Mouse (Mus musculus): Measurements from ENCODE around the gene Flrt1. TPM values are rescaled to one million over a fixed set of nuclear protein-coding genes. Genes with fewer than 3 reads are reported as not detected.

The Flrt1 gene
- polyA plus RNA-seq, 1 experiment from 2014 or later: 7.1 TPM

- 37% methylated on average over 3 of the region's 3 CpGs for WGBS
- no peaks in the 10 kb centered on the region for H3K36me3 ChIP-seq
- no peak for ATAC-seq (ENCODE audit: low FRiP score)
- no peaks in the 10 kb centered on the region for H3K9me3 ChIP-seq
- H3K9ac ChIP-seq: no peak overlapping the region
- no peak overlapping the region for H3K4me2 ChIP-seq
- H3K27ac ChIP-seq: no peak overlapping the region; the same call in 1 of the 2 replicates
- peaks cover 85% of the 10 kb centered on the region for H3K4me1 ChIP-seq (replicated peaks)
- H3K4me3 ChIP-seq: no peak overlapping the region
- H3K27me3 ChIP-seq: peaks cover 44% of the 10 kb centered on the region
Observed at GRCm38 (mm10) chr19:7112628-7113027, 7.1 kb upstream of the Flrt1 start.

- no peaks in the 10 kb centered on the region for H3K9me3 ChIP-seq
- H3K9ac ChIP-seq: no peak overlapping the region
- no peak overlapping the region for H3K4me3 ChIP-seq
- H3K4me2 ChIP-seq: no peak overlapping the region
- ATAC-seq (ENCODE audit: low FRiP score): no peak
- H3K4me1 ChIP-seq (replicated peaks): peaks cover 79% of the 10 kb centered on the region
- no peaks in the 10 kb centered on the region for H3K36me3 ChIP-seq
- 82% methylated on average over 4 of the region's 4 CpGs for WGBS
- no peak overlapping the region for H3K27ac ChIP-seq
- H3K27me3 ChIP-seq: peaks cover 53% of the 10 kb centered on the region
Observed at GRCm38 (mm10) chr19:7111710-7112109, 6.2 kb upstream of the Flrt1 start.

GRCm38 (mm10) chr19:7111309-7111708, 5.8 kb upstream of the Flrt1 start:
- H3K4me3 ChIP-seq: no peak overlapping the region
- 86% methylated on average over 6 of the region's 6 CpGs for WGBS
- H3K4me2 ChIP-seq: no peak overlapping the region
- H3K36me3 ChIP-seq: no peaks in the 10 kb centered on the region
- no peak for ATAC-seq (ENCODE audit: low FRiP score)
- no peak overlapping the region for H3K27ac ChIP-seq
- no peak overlapping the region for H3K9ac ChIP-seq
- H3K9me3 ChIP-seq: no peaks in the 10 kb centered on the region
- peaks cover 75% of the 10 kb centered on the region for H3K4me1 ChIP-seq (replicated peaks)
- peaks cover 55% of the 10 kb centered on the region for H3K27me3 ChIP-seq

- ATAC-seq (ENCODE audit: low FRiP score): no peak
- Histone ChIP-seq H3K4me1 (replicated peaks) (peaks cover 75% of the 10 kb centered on the region), H3K9ac (no peak overlapping the region)
Observed at GRCm38 (mm10) chr19:7110875-7111274, 5.3 kb upstream of the Flrt1 start.

GRCm38 (mm10) chr19:7110097-7110496, 4.6 kb upstream of the Flrt1 start:
- Histone ChIP-seq H3K9me3 (no peaks in the 10 kb centered on the region), H3K27ac (0 out of 2 replicates have a peak overlapping the region, but pooled peaks have one; percentile 12), H3K4me1 (replicated peaks) (peaks cover 75% of the 10 kb centered on the region), H3K36me3 (no peaks in the 10 kb centered on the region), H3K4me2 (no peak overlapping the region), H3K9ac (no peak overlapping the region; the same call in 1 of the 2 replicates), H3K27me3 (peaks cover 60% of the 10 kb centered on the region), H3K4me3 (no peak overlapping the region)
- 12% methylated on average over 5 of the region's 5 CpGs for WGBS
- ATAC-seq (ENCODE audit: low FRiP score): no peak

More at GRCm38 (mm10) chr19:7110875-7111274, 5.3 kb upstream of the Flrt1 start:
- Histone ChIP-seq H3K4me3 (no peak overlapping the region), H3K36me3 (no peaks in the 10 kb centered on the region), H3K9me3 (no peaks in the 10 kb centered on the region), H3K27me3 (peaks cover 58% of the 10 kb centered on the region), H3K27ac (0 out of 2 replicates have a peak overlapping the region, but pooled peaks have one; percentile 12), H3K4me2 (no peak overlapping the region)
- WGBS: 40% methylated on average over 6 of the region's 6 CpGs

GRCm38 (mm10) chr19:7108114-7108905, 2.8 kb upstream of the Flrt1 start:
- 62% methylated on average over 6 of the region's 6 CpGs for WGBS
- H3K27ac ChIP-seq: no peak overlapping the region
- H3K4me1 ChIP-seq (replicated peaks): peaks cover 75% of the 10 kb centered on the region
- ATAC-seq (ENCODE audit: low FRiP score): no peak
- no peak overlapping the region for H3K9ac ChIP-seq
- no peak overlapping the region for H3K4me2 ChIP-seq
- no peaks in the 10 kb centered on the region for H3K9me3 ChIP-seq
- H3K36me3 ChIP-seq: no peaks in the 10 kb centered on the region
- H3K4me3 ChIP-seq: no peak overlapping the region
- H3K27me3 ChIP-seq: peaks cover 55% of the 10 kb centered on the region

- no peaks in the 10 kb centered on the region for H3K9me3 ChIP-seq
- no peak for ATAC-seq (ENCODE audit: low FRiP score)
- H3K27ac ChIP-seq: no peak overlapping the region
- 80% methylated on average over 4 of the region's 4 CpGs for WGBS
- no peak overlapping the region for H3K9ac ChIP-seq
- H3K27me3 ChIP-seq: peaks cover 52% of the 10 kb centered on the region
- H3K4me3 ChIP-seq: no peak overlapping the region
- no peaks in the 10 kb centered on the region for H3K36me3 ChIP-seq
- no peak overlapping the region for H3K4me2 ChIP-seq
- peaks cover 76% of the 10 kb centered on the region for H3K4me1 ChIP-seq (replicated peaks)
Observed at GRCm38 (mm10) chr19:7107174-7107573, 1.6 kb upstream of the Flrt1 start.

- H3K27me3 ChIP-seq: peaks cover 51% of the 10 kb centered on the region
- no peaks in the 10 kb centered on the region for H3K36me3 ChIP-seq
- H3K4me2 ChIP-seq: no peak overlapping the region
- ATAC-seq (ENCODE audit: low FRiP score): no peak
- WGBS: 95% methylated on average over 2 of the region's 2 CpGs
- H3K4me3 ChIP-seq: no peak overlapping the region
- no peak overlapping the region for H3K9ac ChIP-seq
- no peaks in the 10 kb centered on the region for H3K9me3 ChIP-seq
- H3K4me1 ChIP-seq (replicated peaks): peaks cover 82% of the 10 kb centered on the region
- H3K27ac ChIP-seq: no peak overlapping the region
Observed at GRCm38 (mm10) chr19:7106566-7106965, 1.0 kb upstream of the Flrt1 start.

- Histone ChIP-seq H3K9ac (peak overlapping the region; percentile 30; the same call in 1 of the 2 replicates), H3K27me3 (peaks cover 52% of the 10 kb centered on the region), H3K4me1 (replicated peaks) (peaks cover 72% of the 10 kb centered on the region), H3K4me2 (peak overlapping the region; percentile 30), H3K9me3 (no peaks in the 10 kb centered on the region), H3K36me3 (no peaks in the 10 kb centered on the region), H3K4me3 (no peak overlapping the region), H3K27ac (peak overlapping the region; percentile 75)
- ATAC-seq (ENCODE audit: low FRiP score): peak; percentile 60
- WGBS: 6% methylated on average over 19 of the region's 19 CpGs
Observed at GRCm38 (mm10) chr19:7103993-7104401, 1.5 kb downstream of the Flrt1 start.

- H3K9ac ChIP-seq: peak overlapping the region; percentile 30; the same call in 1 of the 2 replicates
- peaks cover 57% of the 10 kb centered on the region for H3K27me3 ChIP-seq
- 56% methylated on average over 4 of the region's 4 CpGs for WGBS
- peaks cover 68% of the 10 kb centered on the region for H3K4me1 ChIP-seq (replicated peaks)
- peak overlapping the region; percentile 75 for H3K27ac ChIP-seq
- no peaks in the 10 kb centered on the region for H3K9me3 ChIP-seq
- 0 out of 2 replicates have a peak, but pooled peaks have one; percentile 29 for ATAC-seq (ENCODE audit: low FRiP score)
- H3K4me3 ChIP-seq: no peak overlapping the region
- H3K4me2 ChIP-seq: peak overlapping the region; percentile 30
- H3K36me3 ChIP-seq: no peaks in the 10 kb centered on the region
Observed at GRCm38 (mm10) chr19:7103349-7103992, 2.1 kb downstream of the Flrt1 start.

GRCm38 (mm10) chr19:7102039-7102438, 3.5 kb downstream of the Flrt1 start:
- Histone ChIP-seq H3K4me2 (no peak overlapping the region), H3K27me3 (peaks cover 56% of the 10 kb centered on the region), H3K4me3 (no peak overlapping the region), H3K9me3 (no peaks in the 10 kb centered on the region), H3K9ac (no peak overlapping the region), H3K36me3 (no peaks in the 10 kb centered on the region), H3K27ac (peak overlapping the region; percentile 75; the same call in 1 of the 2 replicates), H3K4me1 (replicated peaks) (peaks cover 68% of the 10 kb centered on the region)
- ATAC-seq (ENCODE audit: low FRiP score): no peak
- WGBS: 44% methylated on average over 10 of the region's 10 CpGs

- no peaks in the 10 kb centered on the region for H3K36me3 ChIP-seq
- H3K27ac ChIP-seq: no peak overlapping the region
- no peak for ATAC-seq (ENCODE audit: low FRiP score)
- 61% methylated on average over 3 of the region's 3 CpGs for WGBS
- no peaks in the 10 kb centered on the region for H3K9me3 ChIP-seq
- peaks cover 63% of the 10 kb centered on the region for H3K27me3 ChIP-seq
- no peak overlapping the region for H3K4me3 ChIP-seq
- no peak overlapping the region for H3K4me2 ChIP-seq
- H3K9ac ChIP-seq: no peak overlapping the region
- H3K4me1 ChIP-seq (replicated peaks): peaks cover 58% of the 10 kb centered on the region
Observed at GRCm38 (mm10) chr19:7099620-7100155, 5.8 kb downstream of the Flrt1 start.

Measured in hindbrain, embryonic 13.5 days (tissue).